Mouse (Mus musculus) embryonic facial prominence, embryonic 15.5 days (tissue): ENCODE results near the gene Itga7. TPM values are rescaled to one million over a fixed set of nuclear protein-coding genes. Genes with fewer than 3 reads are reported as not detected.

Experiments
- ATAC-seq: fragments of 200-750 bp; cut with Nextera tagmentation; 2 replicates; pipeline ENCODE4 v1.8.0; 2017; ENCODE audit warnings: low read depth, moderate TSS enrichment; ENCODE audit not compliant: insufficient number of reproducible peaks, low FRiP score, low TSS enrichment
- H3K27ac ChIP-seq: fragments of 300-500 bp; sonication (generic); replicated peaks from 2 replicates; pipeline ENCODE4 v1.5.1; 2015; ENCODE audit warnings: mild to moderate bottlenecking, inconsistent platforms
- H3K27me3 ChIP-seq: fragments of 300-500 bp; sonication (generic); 2 replicates; pipeline ENCODE4 v1.6.1; 2015; ENCODE audit warnings: inconsistent platforms
- H3K36me3 ChIP-seq: fragments of 300-500 bp; sonication (generic); 2 replicates; pipeline ENCODE4 v1.6.1; 2015; ENCODE audit warnings: mild to moderate bottlenecking, inconsistent platforms
- H3K4me1 ChIP-seq: fragments of 300-500 bp; sonication (generic); 2 replicates; pipeline ENCODE4 v1.6.1; 2015; ENCODE audit warnings: inconsistent platforms
- H3K4me2 ChIP-seq: fragments of 300-500 bp; sonication (generic); replicated peaks from 2 replicates; pipeline ENCODE4 v1.6.1; 2015; ENCODE audit warnings: mild to moderate bottlenecking, inconsistent platforms
- H3K4me3 ChIP-seq: fragments of 300-500 bp; sonication (generic); replicated peaks from 2 replicates; pipeline ENCODE4 v1.5.1; 2015; ENCODE audit warnings: mild to moderate bottlenecking, inconsistent platforms
- H3K9ac ChIP-seq: fragments of 300-500 bp; sonication (generic); 2 replicates; pipeline ENCODE4 v1.6.1; 2015; ENCODE audit warnings: inconsistent platforms
- H3K9me3 ChIP-seq: fragments of 300-500 bp; sonication (generic); replicated peaks from 2 replicates; pipeline ENCODE4 v1.6.1; 2016; ENCODE audit warnings: inconsistent platforms
- WGBS: fragments of 180-500 bp; shearing (Covaris S2); methylation state at CpG from one replicate; pipeline ENCODE4 v1.1.7; 2015; 5-methylcytosine and 5-hydroxymethylcytosine counted together
- polyA plus RNA-seq: library from polyadenylated mRNA; unstranded; fragments of >200 nt; fragmentation: Nextera tagmentation; extraction: Ambion mirVana; gene quantifications from 2 replicates; pipeline ENCODE4 v1.2.1, GENCODE M21; 2015

The Itga7 gene
- polyA plus RNA-seq, 1 experiment from 2014 or later, result 14.3 TPM

GRCm38 (mm10) chr10:128935826-128936440, 2.3 kb downstream of the Itga7 start:
- no peak for ATAC-seq
- WGBS, result 79% methylated on average over 8 of the region's 8 CpGs
- H3K27me3 ChIP-seq, result peaks cover 46% of the 10 kb centered on the region
- H3K27ac ChIP-seq, result no peak overlapping the region
- no peak overlapping the region for H3K4me3 ChIP-seq
- H3K4me1 ChIP-seq, result peaks cover 14% of the 10 kb centered on the region
- H3K4me2 ChIP-seq, result no peak overlapping the region
- H3K9ac ChIP-seq, result no peak overlapping the region
- no peaks in the 10 kb centered on the region for H3K36me3 ChIP-seq
- H3K9me3 ChIP-seq, result no peaks in the 10 kb centered on the region

DNA sequence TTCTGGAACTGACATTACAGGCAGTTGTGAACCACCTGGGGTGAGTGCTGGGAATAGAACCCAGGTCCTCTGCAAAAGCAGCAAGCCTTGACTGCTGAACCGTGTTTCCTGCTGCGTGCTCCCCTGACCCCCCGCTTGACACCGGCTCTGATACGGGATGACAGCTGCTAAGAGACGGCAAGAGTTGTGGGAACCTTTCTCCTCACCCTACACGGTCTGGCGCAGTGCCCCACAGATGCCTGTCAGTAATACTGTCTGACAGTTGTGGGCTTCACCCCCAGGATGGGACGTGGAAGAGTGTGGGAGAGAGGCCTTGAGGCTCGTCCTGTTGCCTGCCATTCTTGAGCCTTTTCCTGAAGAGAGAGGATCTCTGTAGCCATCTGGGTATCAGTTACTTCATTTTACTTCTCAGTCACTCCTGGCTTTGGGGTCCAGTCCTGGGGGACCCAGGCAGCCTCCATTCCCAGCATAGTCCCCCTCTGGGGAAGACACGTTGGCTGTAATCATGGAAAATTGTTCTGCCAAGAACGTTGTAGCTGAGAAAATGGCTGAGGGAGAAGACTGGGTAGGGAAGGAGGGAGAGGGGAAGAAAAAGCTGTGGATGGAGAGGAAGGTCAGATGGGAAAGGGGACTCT, 4.3 kb downstream of the Itga7 start:
- peaks cover 30% of the 10 kb centered on the region for H3K27me3 ChIP-seq
- no peak overlapping the region for H3K27ac ChIP-seq
- WGBS, result 59% methylated on average over 12 of the region's 12 CpGs
- H3K9me3 ChIP-seq, result no peaks in the 10 kb centered on the region
- H3K9ac ChIP-seq, result no peak overlapping the region
- peaks cover 14% of the 10 kb centered on the region for H3K4me1 ChIP-seq
- H3K4me2 ChIP-seq, result no peak overlapping the region
- no peak overlapping the region for H3K4me3 ChIP-seq
- no peak; the same call in 1 of the 2 replicates for ATAC-seq
- H3K36me3 ChIP-seq, result no peaks in the 10 kb centered on the region

- WGBS, result 77% methylated on average over 9 of the region's 9 CpGs
- Histone ChIP-seq H3K36me3 (no peaks in the 10 kb centered on the region), H3K9me3 (no peaks in the 10 kb centered on the region), H3K4me2 (no peak overlapping the region), H3K4me3 (no peak overlapping the region), H3K9ac (no peak overlapping the region), H3K4me1 (peaks cover 12% of the 10 kb centered on the region), H3K27me3 (peaks cover 27% of the 10 kb centered on the region), H3K27ac (no peak overlapping the region)
- 0 out of 2 replicates have a peak, but pooled peaks have one; percentile 12 for ATAC-seq
Observed at GRCm38 (mm10) chr10:128938457-128938856, 4.8 kb downstream of the Itga7 start.

DNA sequence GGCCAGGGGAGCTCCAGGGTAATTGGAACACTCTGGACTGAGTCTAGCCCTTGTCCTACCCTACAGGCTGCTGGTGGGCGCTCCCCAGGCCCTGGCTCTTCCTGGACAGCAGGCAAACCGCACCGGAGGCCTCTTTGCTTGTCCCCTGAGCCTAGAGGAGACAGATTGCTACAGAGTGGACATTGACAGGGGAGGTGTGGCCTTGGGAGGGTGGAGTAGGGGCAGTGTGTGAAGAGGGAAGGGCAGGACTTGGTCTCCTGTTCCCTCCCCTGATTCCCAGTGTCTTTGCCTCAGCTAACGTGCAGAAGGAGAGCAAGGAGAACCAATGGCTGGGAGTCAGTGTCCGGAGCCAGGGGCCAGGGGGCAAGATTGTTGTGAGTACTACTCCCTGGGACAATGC, 5.4 kb downstream of the Itga7 start:
- Histone ChIP-seq H3K27ac (no peak overlapping the region), H3K36me3 (no peaks in the 10 kb centered on the region), H3K27me3 (peaks cover 24% of the 10 kb centered on the region), H3K4me1 (peaks cover 7% of the 10 kb centered on the region), H3K9ac (no peak overlapping the region), H3K4me3 (no peak overlapping the region), H3K9me3 (no peaks in the 10 kb centered on the region), H3K4me2 (no peak overlapping the region)
- WGBS, result 55% methylated on average over 5 of the region's 5 CpGs
- no peak for ATAC-seq

DNA sequence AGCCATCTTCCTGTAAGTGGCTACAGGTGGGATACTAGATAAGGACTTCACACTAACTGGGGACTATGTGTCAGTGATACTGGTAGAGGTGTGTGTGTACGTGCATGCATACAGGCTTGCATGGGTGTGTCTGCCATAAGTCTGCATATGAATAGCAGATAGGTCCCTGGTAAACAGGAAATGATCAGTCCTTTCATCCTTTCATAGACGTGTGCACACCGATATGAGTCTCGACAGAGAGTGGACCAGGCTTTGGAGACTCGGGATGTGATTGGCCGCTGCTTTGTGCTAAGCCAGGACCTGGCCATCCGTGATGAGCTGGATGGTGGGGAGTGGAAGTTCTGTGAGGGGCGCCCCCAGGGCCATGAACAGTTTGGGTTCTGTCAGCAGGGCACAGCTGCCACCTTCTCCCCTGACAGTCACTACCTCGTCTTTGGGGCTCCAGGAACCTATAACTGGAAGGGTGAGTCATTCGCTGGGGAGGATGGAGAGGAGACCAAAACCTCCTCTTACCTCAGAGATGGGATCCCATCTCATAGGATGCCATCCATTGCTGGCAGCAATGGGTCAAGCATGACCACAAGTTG, 7.0 kb downstream of the Itga7 start:
- WGBS, result 74% methylated on average over 10 of the region's 10 CpGs
- Histone ChIP-seq H3K4me1 (no peaks in the 10 kb centered on the region), H3K4me2 (no peak overlapping the region), H3K4me3 (no peak overlapping the region), H3K9me3 (no peaks in the 10 kb centered on the region), H3K27me3 (peaks cover 8% of the 10 kb centered on the region), H3K27ac (no peak overlapping the region), H3K9ac (no peak overlapping the region), H3K36me3 (no peaks in the 10 kb centered on the region)
- ATAC-seq, result no peak

DNA sequence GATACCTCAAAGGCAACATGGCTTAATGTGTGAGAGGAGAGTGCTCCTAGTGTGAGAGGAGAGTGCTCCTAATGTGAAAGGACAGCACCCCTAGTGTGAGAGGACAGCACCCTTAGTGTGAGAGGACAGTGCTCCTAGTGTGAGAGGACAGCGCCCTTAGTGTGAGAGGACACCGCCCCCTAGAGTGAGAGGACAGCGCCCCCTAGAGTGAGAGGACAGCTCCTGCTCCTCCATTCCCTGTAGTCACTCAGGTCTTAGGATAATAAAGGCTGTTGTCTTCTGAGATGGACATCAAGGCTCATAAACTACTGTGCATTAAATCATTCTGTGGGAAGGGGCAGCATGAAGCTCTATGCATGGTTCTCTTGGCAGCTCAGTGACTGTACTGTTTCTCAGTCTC, 12.1 kb downstream of the Itga7 start:
- WGBS, result 24% methylated on average over 3 of the region's 3 CpGs
- Histone ChIP-seq H3K27me3 (no peaks in the 10 kb centered on the region), H3K27ac (no peak overlapping the region), H3K9me3 (no peaks in the 10 kb centered on the region), H3K4me2 (no peak overlapping the region), H3K9ac (no peak overlapping the region), H3K36me3 (no peaks in the 10 kb centered on the region), H3K4me3 (no peak overlapping the region), H3K4me1 (no peaks in the 10 kb centered on the region)
- ATAC-seq, result peak; percentile 6; the same call in 1 of the 2 replicates

DNA sequence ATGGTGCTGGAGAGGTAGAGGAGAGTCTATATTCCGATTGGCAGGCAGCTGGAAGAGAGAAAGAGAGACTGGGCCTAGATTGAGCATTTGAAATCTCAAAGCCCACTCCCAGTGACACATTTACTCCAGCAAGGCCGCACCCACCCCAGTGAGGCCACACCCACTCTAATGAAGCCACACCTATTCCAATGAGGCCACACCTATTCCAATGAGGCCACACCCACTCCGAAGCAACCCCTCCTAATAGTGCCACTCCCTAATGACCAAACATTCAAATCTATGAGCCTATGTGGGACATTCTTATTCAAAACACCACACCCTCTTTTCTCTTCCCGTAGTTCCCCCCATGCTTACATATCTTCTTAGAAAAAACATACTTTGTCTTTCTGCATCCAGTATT, 13.9 kb downstream of the Itga7 start:
- H3K36me3 ChIP-seq, result no peaks in the 10 kb centered on the region
- no peaks in the 10 kb centered on the region for H3K4me1 ChIP-seq
- H3K27ac ChIP-seq, result no peak overlapping the region
- no peak overlapping the region for H3K4me2 ChIP-seq
- no peaks in the 10 kb centered on the region for H3K27me3 ChIP-seq
- 86% methylated on average over 4 of the region's 4 CpGs for WGBS
- H3K9ac ChIP-seq, result no peak overlapping the region
- no peak overlapping the region for H3K4me3 ChIP-seq
- ATAC-seq, result no peak
- H3K9me3 ChIP-seq, result no peaks in the 10 kb centered on the region

GRCm38 (mm10) chr10:128950208-128950887, 16.7 kb downstream of the Itga7 start:
- Histone ChIP-seq H3K9me3 (no peaks in the 10 kb centered on the region), H3K36me3 (no peaks in the 10 kb centered on the region), H3K27me3 (no peaks in the 10 kb centered on the region), H3K4me1 (no peaks in the 10 kb centered on the region), H3K4me2 (no peak overlapping the region), H3K9ac (no peak overlapping the region), H3K27ac (no peak overlapping the region), H3K4me3 (no peak overlapping the region)
- 62% methylated on average over 16 of the region's 16 CpGs for WGBS
- no peak for ATAC-seq

DNA sequence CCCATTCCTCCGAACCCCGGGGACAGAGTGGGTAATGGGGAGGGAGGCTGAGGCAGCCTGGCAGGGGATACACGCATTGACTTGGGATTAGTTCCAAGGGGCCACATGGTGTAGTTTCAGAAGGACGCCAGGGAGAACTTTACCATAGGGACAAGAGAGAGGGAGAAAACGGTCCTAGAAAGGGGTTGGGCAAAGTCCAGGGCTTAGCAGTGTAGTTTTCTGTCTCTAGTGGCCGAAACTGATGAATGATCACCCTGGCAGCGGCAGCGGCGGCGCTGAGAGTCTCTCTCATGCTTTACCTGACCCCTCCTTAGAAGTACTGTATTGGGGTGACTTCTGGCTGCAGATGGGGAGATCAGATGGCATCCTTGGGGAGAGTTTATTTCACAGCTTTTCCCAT, 24.7 kb downstream of the Itga7 start:
- H3K27ac ChIP-seq, result no peak overlapping the region

DNA sequence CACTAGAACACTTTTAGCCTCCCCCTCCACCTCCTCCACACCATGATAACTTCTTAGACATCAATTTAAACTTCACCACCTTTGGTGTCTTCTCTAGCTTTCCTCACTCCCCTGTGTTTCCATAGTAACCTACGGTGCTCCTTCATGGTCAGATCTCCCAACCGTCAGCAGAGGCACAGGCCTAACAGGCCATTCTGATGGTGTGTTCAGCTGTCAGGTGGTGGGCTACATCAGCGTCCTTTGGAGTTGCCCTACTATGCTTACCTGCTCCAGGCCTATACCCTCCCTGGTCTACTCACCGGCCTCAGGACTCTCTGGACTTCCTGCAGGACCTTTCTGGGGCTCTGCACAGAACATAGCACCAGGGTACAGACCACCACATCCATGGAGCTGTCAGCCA, 26.5 kb downstream of the Itga7 start:
- Histone ChIP-seq H3K9ac (no peak overlapping the region), H3K9me3 (no peaks in the 10 kb centered on the region), H3K36me3 (no peaks in the 10 kb centered on the region), H3K4me2 (no peak overlapping the region), H3K4me3 (no peak overlapping the region), H3K27me3 (no peaks in the 10 kb centered on the region), H3K4me1 (no peaks in the 10 kb centered on the region), H3K27ac (no peak overlapping the region)
- ATAC-seq, result no peak
- 68% methylated on average over 4 of the region's 4 CpGs for WGBS

More for the DNA sequence above, 24.7 kb downstream of the Itga7 start:
- ATAC-seq, result no peak
- 77% methylated on average over 10 of the region's 10 CpGs for WGBS
- no peak overlapping the region for H3K9ac ChIP-seq
- no peaks in the 10 kb centered on the region for H3K4me1 ChIP-seq
- H3K9me3 ChIP-seq, result no peaks in the 10 kb centered on the region
- no peak overlapping the region for H3K4me3 ChIP-seq
- no peaks in the 10 kb centered on the region for H3K36me3 ChIP-seq
- no peak overlapping the region for H3K4me2 ChIP-seq
- no peaks in the 10 kb centered on the region for H3K27me3 ChIP-seq
